Mouse (Mus musculus) left cerebral cortex, postnatal 25 days (tissue): ENCODE data around the gene Vmn2r7. TPM values are rescaled to one million over a fixed set of nuclear protein-coding genes. Genes with fewer than 3 reads are reported as not detected.
"Not testable (repeated sequence)": the region's sequence is repeated elsewhere in the genome, so short reads cannot be mapped to it uniquely, and the experiment has no call there.

ENCODE experiments used
- DNase-seq, 2 experiments: peaks; one replicate each; pipeline ENCODE4 v3.0.0; 2022; ENCODE audit warnings: low spot score in 2 of 2, mixed read lengths in 1 of 2
- intact Hi-C: fragments of 180-260 bp; cut with DNase I; formaldehyde crosslinking; loops from one replicate; pipeline ENCODE4 v1.15.1; 2025
- total RNA-seq, 2 experiments: library from RNA; stranded (reverse); gene quantifications; 2 replicates each; pipeline ENCODE4 v1.2.3; 2021

The Vmn2r7 gene
- total RNA-seq: not detected

- intact Hi-C loops, DNase-seq: not testable (repeated sequence)
Measured at GRCm38 (mm10) chr3:64844665-64845064, at the start of gene Vmn2r7. TSS of gene Vmn2r7 (minus strand) at chr3:64844765.

- intact Hi-C loops: no loop called here
- no peak for DNase-seq
Measured at GRCm38 (mm10) chr3:64889725-64890124, 45.2 kb upstream of the Vmn2r7 start.

- intact Hi-C loops: no loop called here
- no peak for DNase-seq
Measured at GRCm38 (mm10) chr3:64878199-64878977, 33.8 kb upstream of the Vmn2r7 start.

- DNase-seq: peak in 1 of 2 experiments; percentile 11
- intact Hi-C loops: no loop called here
Measured at GRCm38 (mm10) chr3:64876669-64877068, 32.1 kb upstream of the Vmn2r7 start.

- intact Hi-C loops: no loop called here
- DNase-seq: no peak
Measured at GRCm38 (mm10) chr3:64842881-64843280, 1.7 kb downstream of the Vmn2r7 start.

- intact Hi-C loops: no loop called here
Measured at GRCm38 (mm10) chr3:64842299-64842698, 2.3 kb downstream of the Vmn2r7 start.

GRCm38 (mm10) chr3:64831134-64831533 lies 13.4 kb downstream of the Vmn2r7 start:
- no peak for DNase-seq
- intact Hi-C loops: no loop called here

More at GRCm38 (mm10) chr3:64842299-64842698, 2.3 kb downstream of the Vmn2r7 start:
- DNase-seq: peak; percentile 48 to 58

GRCm38 (mm10) chr3:64791245-64791591 lies 53.3 kb downstream of the Vmn2r7 start:
- DNase-seq: no peak
- intact Hi-C loops: loop anchor here (2.0 kb wide), 1 partner anchor 752 kb away; no protein-coding TSS in a partner anchor

GRCm38 (mm10) chr3:64790509-64791244 lies 53.9 kb downstream of the Vmn2r7 start:
- intact Hi-C loops: loop anchor here (2.0 kb wide), 1 partner anchor 752 kb away; no protein-coding TSS in a partner anchor
- DNase-seq: peak; percentile 68 to 70

GRCm38 (mm10) chr3:64782901-64783300 lies 61.7 kb downstream of the Vmn2r7 start:
- no peak for DNase-seq
- intact Hi-C loops: loop anchor here (10.0 kb wide), 1 partner anchor 1228 kb away; no protein-coding TSS in a partner anchor

GRCm38 (mm10) chr3:64772132-64772531 lies 72.4 kb downstream of the Vmn2r7 start:
- no peak for DNase-seq
- intact Hi-C loops: no loop called here

- peak; percentile 8 to 72 for DNase-seq
- intact Hi-C loops: no loop called here
Measured at GRCm38 (mm10) chr3:64756145-64756544, 88.4 kb downstream of the Vmn2r7 start.

- intact Hi-C loops: loop anchor here (5.0 kb wide), 1 partner anchor 165 kb away; no protein-coding TSS in a partner anchor
- DNase-seq: not testable (repeated sequence)
Measured at GRCm38 (mm10) chr3:64727187-64727970, 117.2 kb downstream of the Vmn2r7 start.

- intact Hi-C loops: loop anchor here (5.0 kb wide), 1 partner anchor 163 kb away; no protein-coding TSS in a partner anchor
- DNase-seq: not testable (repeated sequence)
Measured at GRCm38 (mm10) chr3:64725736-64726135, 118.8 kb downstream of the Vmn2r7 start.

- intact Hi-C loops, DNase-seq: not testable (repeated sequence)
Measured at GRCm38 (mm10) chr3:64676069-64676468, 168.5 kb downstream of the Vmn2r7 start.
